Mouse (Mus musculus): ENCODE data around the gene Ube2b. TPM values are rescaled to one million over a fixed set of nuclear protein-coding genes. Genes with fewer than 3 reads are reported as not detected.

Gene Ube2b
- polyA plus RNA-seq, 1 experiment from 2014 or later, result 135 TPM

- under 1% methylated on average over 51 of the region's 51 CpGs for WGBS (ENCODE audit: insufficient replicate concordance)
- Histone ChIP-seq H3K4me1 (replicated peaks) (peaks cover 46% of the 10 kb centered on the region), H3K27ac (peak within 1 kb of the TSS; percentile 86), H3K36me3 (no peaks in the 10 kb centered on the region), H3K4me2 (peak within 1 kb of the TSS; percentile 92), H3K9me3 (replicated peaks) (no peaks in the 10 kb centered on the region), H3K9ac (peak within 1 kb of the TSS; percentile 86), H3K4me3 (replicated peaks) (peak within 1 kb of the TSS; percentile 81), H3K27me3 (no peaks in the 10 kb centered on the region)
- ATAC-seq (ENCODE audit: low read depth) (peak; percentile 90), DNase-seq (peak; percentile 94)
Measured at GRCm38 (mm10) chr11:52003772-52004528, 3.4 kb upstream of the Ube2b start, which contains the start of gene Cdkl3. Gene Cdkl3, plus strand, starts transcription at chr11:52004221.

DNA sequence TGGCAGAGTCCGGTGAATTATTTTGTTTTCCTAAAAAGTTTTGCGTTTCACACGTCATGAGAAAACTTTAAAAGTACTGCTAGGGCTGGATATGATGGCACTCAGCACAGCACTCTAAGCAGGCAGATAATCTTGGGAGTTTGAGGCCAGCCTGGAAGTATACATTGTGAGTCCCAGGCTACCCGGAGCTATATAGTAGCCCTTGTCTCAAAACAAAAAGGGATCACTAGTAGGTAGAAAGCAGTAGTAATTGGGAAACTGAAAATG is 2.9 kb upstream of the Ube2b start:
- no peak for ATAC-seq (ENCODE audit: low read depth)

GRCm38 (mm10) chr11:52002842-52003504 is 2.4 kb upstream of the Ube2b start:
- H3K36me3 ChIP-seq, result no peaks in the 10 kb centered on the region
- H3K27me3 ChIP-seq, result no peaks in the 10 kb centered on the region
- peak overlapping the region; percentile 86 for H3K27ac ChIP-seq
- peak overlapping the region; percentile 81 for H3K4me3 ChIP-seq (replicated peaks)
- WGBS (ENCODE audit: insufficient replicate concordance), result 69% methylated on average over 13 of the region's 13 CpGs
- ATAC-seq (ENCODE audit: low read depth) (no peak), DNase-seq (no peak)
- peaks cover 56% of the 10 kb centered on the region for H3K4me1 ChIP-seq (replicated peaks)
- no peaks in the 10 kb centered on the region for H3K9me3 ChIP-seq (replicated peaks)
- peak overlapping the region; percentile 86 for H3K9ac ChIP-seq
- peak overlapping the region; percentile 92 for H3K4me2 ChIP-seq

More for the DNA sequence above, 2.9 kb upstream of the Ube2b start:
- peak; percentile 14 for DNase-seq
- H3K4me1 ChIP-seq (replicated peaks), result peaks cover 51% of the 10 kb centered on the region
- H3K4me3 ChIP-seq (replicated peaks), result peak overlapping the region; percentile 81
- peak overlapping the region; percentile 92 for H3K4me2 ChIP-seq
- H3K9me3 ChIP-seq (replicated peaks), result no peaks in the 10 kb centered on the region
- peak overlapping the region; percentile 86 for H3K27ac ChIP-seq
- H3K9ac ChIP-seq, result peak overlapping the region; percentile 86
- WGBS (ENCODE audit: insufficient replicate concordance), result 15% methylated on average over 4 of the region's 4 CpGs
- H3K27me3 ChIP-seq, result no peaks in the 10 kb centered on the region
- H3K36me3 ChIP-seq, result no peaks in the 10 kb centered on the region

DNA sequence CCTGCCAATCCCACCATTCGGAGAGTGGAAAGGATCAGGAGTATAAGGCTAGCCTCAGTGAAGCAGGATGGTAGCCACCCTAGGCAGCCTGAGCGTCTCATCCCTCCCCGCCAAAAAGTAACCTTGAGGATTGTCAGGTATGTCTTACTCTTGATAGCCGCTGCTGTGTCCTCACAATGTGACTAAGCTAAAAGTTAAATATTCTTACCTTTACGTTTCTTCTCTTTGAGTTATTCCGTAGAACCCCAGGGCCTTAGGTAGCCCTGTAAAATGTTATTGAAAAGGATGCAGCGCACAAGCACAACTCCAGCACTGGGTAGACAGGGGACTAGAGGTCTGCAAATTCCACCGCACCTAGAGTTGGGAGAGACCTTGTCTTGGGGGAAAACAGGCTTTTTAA is 1.3 kb upstream of the Ube2b start:
- H3K27me3 ChIP-seq, result no peaks in the 10 kb centered on the region
- H3K9ac ChIP-seq, result no peak overlapping the region
- H3K9me3 ChIP-seq (replicated peaks), result no peaks in the 10 kb centered on the region
- H3K4me1 ChIP-seq (replicated peaks), result peaks cover 63% of the 10 kb centered on the region
- ATAC-seq (ENCODE audit: low read depth) (no peak), DNase-seq (no peak)
- H3K27ac ChIP-seq, result no peak overlapping the region
- H3K4me3 ChIP-seq (replicated peaks), result no peak overlapping the region
- peaks cover 10% of the 10 kb centered on the region for H3K36me3 ChIP-seq
- H3K4me2 ChIP-seq, result peak overlapping the region; percentile 90; the same call in 1 of the 2 replicates
- WGBS (ENCODE audit: insufficient replicate concordance), result 83% methylated on average over 8 of the region's 8 CpGs

DNA sequence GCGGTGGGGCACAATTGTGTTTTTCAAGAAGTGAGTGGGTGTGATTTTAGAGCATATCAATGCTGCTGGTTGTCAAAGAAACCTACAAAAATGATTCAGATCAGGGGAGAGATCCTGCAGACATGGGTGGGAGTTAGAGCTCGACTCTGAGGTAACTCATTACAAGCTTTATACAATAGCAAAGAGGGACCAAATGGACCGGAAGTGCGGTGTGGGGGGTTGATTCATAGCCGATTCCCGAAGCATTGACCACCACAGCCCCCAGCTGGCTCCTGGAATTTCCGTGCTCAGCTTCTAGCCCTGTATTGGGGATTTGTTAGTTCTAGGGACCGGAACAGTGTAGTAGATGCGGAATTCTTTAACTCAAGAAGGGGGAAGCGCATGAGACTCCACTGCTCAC is 779 bp upstream of the Ube2b start:
- Histone ChIP-seq H3K4me1 (replicated peaks) (peaks cover 63% of the 10 kb centered on the region), H3K4me3 (replicated peaks) (peak overlapping the region; percentile 97; the same call in 1 of the 2 replicates), H3K27ac (peak overlapping the region; percentile 60; the same call in 1 of the 2 replicates), H3K36me3 (peaks cover 15% of the 10 kb centered on the region), H3K27me3 (no peaks in the 10 kb centered on the region), H3K9me3 (replicated peaks) (no peaks in the 10 kb centered on the region), H3K9ac (no peak overlapping the region), H3K4me2 (peak overlapping the region; percentile 90)
- ATAC-seq (ENCODE audit: low read depth), result no peak
- no peak for DNase-seq
- 56% methylated on average over 10 of the region's 10 CpGs for WGBS (ENCODE audit: insufficient replicate concordance)

- peaks cover 56% of the 10 kb centered on the region for H3K4me1 ChIP-seq (replicated peaks)
- H3K27me3 ChIP-seq, result no peaks in the 10 kb centered on the region
- ATAC-seq (ENCODE audit: low read depth), result peak; percentile 37
- H3K9ac ChIP-seq, result peak overlapping the region; percentile 98
- peak overlapping the region; percentile 95 for H3K27ac ChIP-seq
- H3K4me2 ChIP-seq, result peak overlapping the region; percentile 90
- peaks cover 31% of the 10 kb centered on the region for H3K36me3 ChIP-seq
- peak; percentile 52 for DNase-seq
- no peaks in the 10 kb centered on the region for H3K9me3 ChIP-seq (replicated peaks)
- WGBS (ENCODE audit: insufficient replicate concordance), result under 1% methylated on average over 29 of the region's 29 CpGs
- H3K4me3 ChIP-seq (replicated peaks), result peak overlapping the region; percentile 97
Measured at GRCm38 (mm10) chr11:51999611-52000289, 812 bp downstream of the Ube2b start.

GRCm38 (mm10) chr11:51971644-51972043 is 28.9 kb downstream of the Ube2b start:
- WGBS (ENCODE audit: insufficient replicate concordance), result 86% methylated on average over 6 of the region's 6 CpGs
- Histone ChIP-seq H3K9me3 (replicated peaks) (no peaks in the 10 kb centered on the region), H3K4me3 (replicated peaks) (no peak overlapping the region), H3K36me3 (peaks cover 70% of the 10 kb centered on the region), H3K4me1 (replicated peaks) (peaks cover 22% of the 10 kb centered on the region), H3K9ac (no peak overlapping the region), H3K27ac (no peak overlapping the region), H3K4me2 (no peak overlapping the region), H3K27me3 (no peaks in the 10 kb centered on the region)
- no peak for ATAC-seq (ENCODE audit: low read depth)
- no peak for DNase-seq

- ATAC-seq (ENCODE audit: low read depth), result no peak
- no peak for DNase-seq
- Histone ChIP-seq H3K4me1 (replicated peaks) (peaks cover 22% of the 10 kb centered on the region), H3K9ac (no peak overlapping the region), H3K27me3 (no peaks in the 10 kb centered on the region), H3K4me3 (replicated peaks) (no peak overlapping the region), H3K36me3 (peaks cover 57% of the 10 kb centered on the region), H3K9me3 (replicated peaks) (no peaks in the 10 kb centered on the region), H3K27ac (no peak overlapping the region), H3K4me2 (no peak overlapping the region)
- WGBS (ENCODE audit: insufficient replicate concordance), result 79% methylated on average over 2 of the region's 2 CpGs
Measured at GRCm38 (mm10) chr11:51969511-51969910, 31.1 kb downstream of the Ube2b start.

GRCm38 (mm10) chr11:51968896-51969295 is 31.7 kb downstream of the Ube2b start:
- DNase-seq (no peak), ATAC-seq (ENCODE audit: low read depth) (no peak)
- Histone ChIP-seq H3K27me3 (no peaks in the 10 kb centered on the region), H3K36me3 (peaks cover 51% of the 10 kb centered on the region), H3K27ac (no peak overlapping the region), H3K4me2 (peak overlapping the region; percentile 97), H3K4me3 (replicated peaks) (peak overlapping the region; percentile 85), H3K9me3 (replicated peaks) (no peaks in the 10 kb centered on the region), H3K4me1 (replicated peaks) (peaks cover 22% of the 10 kb centered on the region), H3K9ac (peak overlapping the region; percentile 52)
- WGBS (ENCODE audit: insufficient replicate concordance), result 72% methylated on average over 9 of the region's 9 CpGs

DNA sequence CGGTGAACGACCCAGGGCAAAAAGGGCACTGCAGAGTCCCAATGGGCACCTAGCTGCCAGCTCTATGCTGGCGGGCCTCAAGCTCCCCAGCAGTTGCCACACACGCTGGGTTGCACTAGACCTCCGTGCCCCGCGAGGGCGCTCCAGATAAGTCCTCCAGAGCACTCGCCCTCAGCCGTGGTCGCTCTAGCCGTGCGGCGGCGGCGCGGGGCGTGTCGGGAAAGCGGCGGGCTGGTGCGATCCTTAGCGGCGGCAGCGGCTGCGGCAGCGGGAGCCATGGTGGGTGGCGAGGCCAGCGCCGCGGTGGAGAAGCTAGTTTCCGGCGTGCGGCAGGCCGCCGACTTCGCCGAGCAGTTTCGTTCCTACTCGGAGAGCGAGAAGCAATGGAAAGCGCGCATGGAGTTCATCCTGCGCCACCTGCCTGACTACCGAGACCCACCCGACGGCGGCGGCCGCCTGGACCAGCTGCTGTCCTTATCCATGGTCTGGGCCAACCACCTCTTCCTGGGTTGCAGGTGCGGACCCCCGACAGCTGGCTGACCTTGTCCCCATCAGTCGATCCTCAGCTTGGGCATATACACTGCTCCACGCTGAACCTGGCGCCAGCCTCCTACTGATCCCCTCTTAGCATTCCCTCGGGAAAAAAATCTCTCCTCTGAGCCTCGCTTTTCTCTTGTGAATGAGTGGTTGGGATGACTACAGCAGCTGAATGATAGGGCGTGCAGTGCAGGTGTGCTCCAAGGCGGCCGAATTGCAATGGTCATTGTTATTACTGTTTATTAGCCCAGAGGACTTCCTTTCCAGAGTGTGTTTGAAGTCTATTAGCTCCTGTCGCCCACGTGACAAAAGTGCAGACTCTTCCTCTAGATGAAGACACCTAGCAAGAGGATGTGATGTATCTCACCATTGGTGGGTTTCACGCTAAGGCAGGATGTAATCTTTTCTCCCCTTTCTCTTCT is 32.8 kb downstream of the Ube2b start, which contains the start of gene Cdkn2aipnl:
Gene Cdkn2aipnl (plus strand): TSS at position 219 of the 959 bp plus-strand sequence.
- H3K4me3 ChIP-seq (replicated peaks), result peak within 1 kb of the TSS; percentile 85
- peak within 1 kb of the TSS; percentile 97 for H3K4me2 ChIP-seq
- H3K9ac ChIP-seq, result peak within 1 kb of the TSS; percentile 89
- DNase-seq, result peak; percentile 95
- peak within 1 kb of the TSS; percentile 50 for H3K27ac ChIP-seq
- no peaks in the 10 kb centered on the region for H3K27me3 ChIP-seq
- H3K9me3 ChIP-seq (replicated peaks), result no peaks in the 10 kb centered on the region
- ATAC-seq (ENCODE audit: low read depth), result peak; percentile 95
- WGBS (ENCODE audit: insufficient replicate concordance), result 1% methylated on average over 63 of the region's 63 CpGs
- peaks cover 40% of the 10 kb centered on the region for H3K36me3 ChIP-seq
- peaks cover 22% of the 10 kb centered on the region for H3K4me1 ChIP-seq (replicated peaks)
